Mouse (Mus musculus) CD4-positive, CD25-positive, alpha-beta regulatory T cell, adult 4 months (primary cell): Measurements from ENCODE around the gene Chrm4. TPM values are rescaled to one million over a fixed set of nuclear protein-coding genes. Genes with fewer than 3 reads are reported as not detected.
A peak's percentile ranks its signal among the peaks of the same experiment; 100 is the strongest.

Experiments
- ATAC-seq: one replicate; pipeline ENCODE4 v1.8.0; 2017
- polyA plus RNA-seq, 2 experiments: library from polyadenylated mRNA; unstranded; fragments of 100-300 nt; shearing (Covaris generic); gene quantifications; one replicate each; pipeline ENCODE4 v1.2.1; 2017

Chrm4 gene
- polyA plus RNA-seq, 2 experiments from 2014 or later = 0.30 TPM; not detected in 1

DNA sequence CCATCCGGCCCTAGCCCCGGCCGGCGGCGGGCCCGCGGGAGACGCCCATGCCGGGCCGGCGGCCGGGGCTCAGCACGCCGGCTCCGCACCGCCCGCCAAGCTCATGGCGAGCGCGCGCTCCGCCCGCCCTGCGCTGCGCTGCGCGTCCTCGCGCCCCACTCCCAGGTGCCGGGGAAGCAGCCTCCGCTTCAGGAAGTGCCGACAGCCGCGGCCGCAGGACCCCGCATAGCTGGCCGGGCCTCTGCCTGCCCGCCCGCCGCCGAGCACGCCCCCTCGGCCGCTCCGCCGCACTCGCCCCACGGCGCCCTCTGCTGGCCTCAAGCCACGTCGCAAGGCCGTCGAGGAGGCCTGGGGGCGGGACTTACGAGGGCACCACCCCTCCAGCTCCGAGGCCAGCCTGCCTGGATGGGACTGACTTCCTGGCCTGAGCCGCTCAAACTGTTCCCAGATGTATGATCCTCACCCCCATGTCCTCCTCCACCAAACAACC, 36.4 kb downstream of the Chrm4 start:
- ATAC-seq = peak; percentile 76

- ATAC-seq = no peak
Observed at GRCm38 (mm10) chr2:91964610-91965204, 37.7 kb downstream of the Chrm4 start.

DNA sequence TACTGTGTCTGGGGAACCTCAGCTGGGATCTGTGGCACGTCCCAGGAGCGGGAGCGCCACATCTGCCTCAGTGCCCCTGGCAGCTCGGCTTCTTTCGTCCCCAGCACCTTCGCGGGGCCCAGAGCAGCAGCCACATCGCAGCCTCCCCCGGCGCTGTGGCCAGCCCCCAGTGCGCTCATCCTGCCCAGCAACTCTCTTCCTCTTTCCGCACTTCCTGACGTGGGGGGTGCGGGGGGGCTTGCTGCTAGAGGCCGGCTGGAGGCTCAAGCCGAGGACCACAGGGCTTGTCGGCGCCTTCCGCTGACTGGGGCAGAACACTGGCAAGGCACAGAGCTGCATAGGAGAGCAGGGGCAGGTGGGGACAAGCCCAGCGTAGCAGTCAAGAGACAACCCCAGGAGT, 38.4 kb downstream of the Chrm4 start:
- no peak for ATAC-seq

GRCm38 (mm10) chr2:91966367-91966766, 39.3 kb downstream of the Chrm4 start:
- ATAC-seq = no peak

- ATAC-seq = no peak
Observed at GRCm38 (mm10) chr2:91967962-91968361, 40.9 kb downstream of the Chrm4 start.

GRCm38 (mm10) chr2:91971231-91972097, 44.4 kb downstream of the Chrm4 start:
- ATAC-seq = peak; percentile 2

- peak; percentile 68 for ATAC-seq
Observed at GRCm38 (mm10) chr2:91972121-91972566, 45.1 kb downstream of the Chrm4 start.

DNA sequence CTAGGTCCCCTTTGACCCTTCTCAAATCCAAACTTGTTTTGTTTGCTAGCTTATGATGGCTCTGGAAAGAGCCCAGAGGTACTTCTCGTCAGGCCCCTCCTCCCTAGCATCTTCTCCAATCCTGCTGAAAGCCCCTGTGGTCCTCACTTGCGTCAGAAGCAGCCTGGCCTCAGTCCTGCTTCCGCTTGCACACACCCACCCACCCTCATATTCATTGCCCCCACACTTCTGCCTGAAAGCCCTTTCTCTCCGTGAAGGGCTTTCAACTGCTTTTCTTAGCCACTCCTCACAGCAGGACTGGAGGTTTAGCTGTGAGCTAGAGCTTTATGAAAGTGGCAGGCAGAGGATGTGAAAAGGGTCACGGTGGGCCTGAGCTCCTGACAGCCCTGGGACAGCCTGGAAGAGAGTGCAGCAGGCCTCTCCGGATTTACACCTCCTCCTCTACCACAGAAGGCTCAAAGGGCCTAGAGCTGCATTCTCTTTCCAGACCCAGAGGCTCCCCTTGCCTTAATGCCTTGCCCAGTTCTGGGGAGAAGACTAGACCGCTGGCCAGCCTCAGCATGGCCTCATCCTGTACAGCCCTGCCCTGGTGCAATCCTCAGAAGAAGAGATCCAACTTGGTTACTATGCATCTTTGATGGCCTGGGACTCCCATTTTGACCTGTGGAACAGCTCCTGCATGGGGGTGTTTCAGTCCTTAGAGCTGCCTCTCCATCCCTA, 46.5 kb downstream of the Chrm4 start:
- no peak for ATAC-seq

GRCm38 (mm10) chr2:91975581-91976541, 48.8 kb downstream of the Chrm4 start, which contains the start of gene Dgkz:
Dgkz (minus strand) TSS chr2:91975864.
- ATAC-seq = peak; percentile 82

- ATAC-seq = peak; percentile 43
Observed at GRCm38 (mm10) chr2:91977960-91978359, 50.9 kb downstream of the Chrm4 start.

Other genes starting within 250 kb of the Chrm4 start
- gene Atg13, start 216.7 kb upstream of the Chrm4 start, polyA plus RNA-seq = 10 to 100 TPM; 28.7 to 34.9 TPM
- gene Harbi1, start 216.4 kb upstream of the Chrm4 start, polyA plus RNA-seq = 10 to 100 TPM; 16.2 to 21.4 TPM
- gene Ambra1, start 197.1 kb upstream of the Chrm4 start, polyA plus RNA-seq = 10 to 100 TPM; 31.0 to 58.3 TPM
- 1 to 10 TPM; 1.9 to 3.1 TPM for gene Mdk, start 5.0 kb downstream of the Chrm4 start, polyA plus RNA-seq
- gene Gm9821, start 18.5 kb downstream of the Chrm4 start, polyA plus RNA-seq = under 1 TPM; 0.82 to 0.86 TPM
- gene Dgkz, start 48.6 kb downstream of the Chrm4 start, polyA plus RNA-seq = 100 to 1,000 TPM; 131 to 138 TPM
- gene Creb3l1, start 97.3 kb downstream of the Chrm4 start, polyA plus RNA-seq = 1 to 10 TPM in 1 of 2 experiments, under 1 TPM in 1; 0.77 to 1.2 TPM
- 10 to 100 TPM; 76.1 to 88.7 TPM for gene Phf21a, start 165.9 kb downstream of the Chrm4 start, polyA plus RNA-seq